Mouse (Mus musculus) CD4-positive naive resting alpha-beta T cell, adult 57 days (primary cell): ENCODE results near the gene Bloc1s2. TPM values are rescaled to one million over a fixed set of nuclear protein-coding genes. Genes with fewer than 3 reads are reported as not detected.

ENCODE experiments used
- total RNA-seq: library from RNA; stranded (reverse); gene quantifications from one replicate; pipeline ENCODE4 v1.2.4, GENCODE M21; 2023

The Bloc1s2 gene
- 64.1 TPM for total RNA-seq

DNA sequence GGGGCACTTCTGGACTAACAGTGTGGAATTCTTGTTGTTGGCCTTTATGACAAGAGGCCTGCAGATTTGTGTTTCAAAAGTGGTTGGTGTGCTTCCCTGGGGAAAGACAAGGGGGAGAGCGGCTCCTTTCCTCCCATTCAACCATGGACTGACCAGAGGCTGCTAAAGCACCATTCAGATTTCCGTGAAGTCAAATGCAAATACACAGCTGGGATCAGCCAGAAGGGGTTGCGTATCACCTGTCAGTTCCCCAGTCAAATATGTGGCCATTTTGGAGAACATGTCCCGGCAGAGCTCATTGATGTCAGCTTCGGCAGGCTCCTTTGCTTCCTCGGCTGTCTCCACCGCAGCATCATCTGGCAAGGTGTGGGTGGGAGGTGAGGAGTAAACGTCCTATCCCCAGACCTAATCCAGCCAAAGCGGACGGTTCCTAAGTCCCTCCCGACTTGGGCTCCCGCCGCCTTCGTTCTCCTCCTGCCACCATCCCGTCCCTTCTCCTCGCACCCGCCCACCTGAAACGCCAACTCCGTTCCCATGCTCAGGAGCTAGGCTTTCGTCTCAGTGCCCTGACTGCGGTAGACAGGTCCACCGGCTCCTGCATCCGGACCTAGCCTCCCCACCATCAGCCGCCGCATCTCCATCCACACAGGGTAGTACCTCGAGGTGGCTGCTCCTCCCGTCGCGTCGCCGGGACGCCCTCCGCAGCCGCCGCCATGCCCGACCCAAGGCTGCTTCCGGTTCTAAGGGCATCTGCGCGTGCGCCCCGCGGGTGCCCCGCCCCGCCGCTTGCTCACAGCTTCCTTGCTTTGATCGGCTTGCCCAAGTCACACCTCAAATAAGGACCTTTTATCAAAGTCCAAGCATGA lies at the start of gene Bloc1s2:
TSS of gene Bloc1s2 (minus strand) at position 745 of the 866 bp plus-strand sequence.

GRCm38 (mm10) chr19:44192342-44192741 lies 46.1 kb upstream of the Bloc1s2 start, which contains the start of gene Pkd2l1:
Pkd2l1 (minus strand) TSS chr19:44192442.

DNA sequence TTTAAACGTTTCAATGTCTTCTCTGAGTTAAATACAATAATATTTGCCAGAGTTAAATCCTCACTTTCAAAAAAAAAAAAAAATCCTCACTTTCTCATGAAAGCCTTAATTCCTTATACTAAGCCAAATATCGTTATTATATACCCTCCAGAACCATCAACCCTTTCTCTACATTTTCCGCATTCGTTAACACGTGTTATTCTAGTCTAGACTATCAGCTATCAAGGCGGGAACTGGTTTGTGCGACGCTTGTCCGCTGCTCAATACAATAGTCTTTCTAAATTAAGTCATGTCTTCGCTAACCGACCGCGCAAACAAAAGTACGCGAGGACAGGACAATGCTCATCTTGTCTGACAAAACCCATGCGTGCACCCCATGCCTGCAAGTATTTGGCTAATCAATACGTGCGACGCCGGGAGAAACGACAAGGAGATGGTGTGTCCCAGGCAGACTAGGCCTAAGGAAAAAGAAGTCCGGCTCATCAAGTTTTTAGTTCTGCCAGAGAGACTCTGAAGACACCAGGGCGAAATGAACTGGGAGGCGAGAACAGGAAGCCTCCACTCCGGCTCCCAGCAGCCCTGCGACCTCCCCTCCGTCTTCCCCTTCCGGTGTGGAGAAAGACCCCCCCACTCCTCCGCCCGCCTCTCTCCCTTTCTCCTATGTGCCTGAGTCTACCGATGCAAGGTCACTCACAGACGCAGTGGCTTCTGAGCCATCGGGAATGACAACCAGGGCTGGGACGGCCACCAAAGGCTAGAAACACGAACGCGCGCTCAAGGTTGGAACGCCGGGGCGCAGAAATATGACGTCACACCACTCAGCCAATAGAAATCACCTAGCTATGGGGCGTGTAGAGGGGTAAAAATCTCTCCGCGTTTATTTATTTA lies 10.9 kb downstream of the Bloc1s2 start, which contains the start of gene Cwf19l1:
TSS of gene Cwf19l1 (minus strand) at position 805 of the 888 bp plus-strand sequence.

DNA sequence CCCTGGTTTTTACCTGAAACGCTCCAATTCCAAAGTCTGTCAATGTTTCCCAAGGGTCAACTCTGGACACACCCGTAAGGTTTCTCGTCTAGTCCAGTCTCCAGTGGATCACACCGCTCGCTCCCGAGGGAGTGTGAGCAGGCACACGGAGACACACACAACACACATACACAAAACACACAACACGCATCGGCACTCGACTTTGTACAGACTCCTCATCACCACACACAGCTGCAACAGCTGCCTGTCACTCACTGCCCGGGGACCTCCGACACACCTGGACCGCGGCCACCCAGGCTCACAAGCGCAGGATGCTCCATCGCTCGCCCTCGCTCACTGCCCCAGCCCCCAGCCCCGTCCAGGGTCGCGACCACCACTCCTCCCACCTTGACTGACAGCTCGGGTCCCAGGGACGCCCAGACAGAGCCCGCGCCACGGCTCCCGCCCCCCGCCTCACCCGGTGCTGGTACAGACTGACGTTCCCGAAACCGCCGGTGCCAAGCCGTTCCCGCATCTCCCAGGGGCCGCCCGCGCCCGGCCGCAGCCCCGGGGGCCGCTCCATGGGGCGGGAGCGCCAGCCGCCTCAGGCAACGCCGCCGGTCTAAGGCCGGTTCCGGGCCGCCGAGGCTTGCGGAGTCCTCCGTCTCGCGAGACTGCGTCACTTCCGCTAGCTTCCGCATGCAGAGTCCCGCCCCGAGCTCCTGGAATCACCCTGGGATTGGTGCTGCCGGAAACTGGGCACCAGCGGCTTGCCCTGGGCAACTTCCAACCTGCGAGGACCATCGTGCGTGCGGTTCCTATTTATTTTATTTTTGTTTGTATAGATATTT lies 39.2 kb downstream of the Bloc1s2 start, which contains the start of gene Chuk:
TSS of gene Chuk (minus strand) at position 650 of the 830 bp plus-strand sequence.

Other genes starting within 250 kb of the Bloc1s2 start
- gene Dnmbp, start 206.3 kb downstream of the Bloc1s2 start, total RNA-seq: 11.1 TPM
- gene Cpn1, start 159.9 kb downstream of the Bloc1s2 start, total RNA-seq: not detected
- gene Cyp2c23, start 117.2 kb downstream of the Bloc1s2 start, total RNA-seq: not detected
- 6.3 TPM for gene Erlin1, start 76.7 kb downstream of the Bloc1s2 start, total RNA-seq
- 66.6 TPM for gene Chuk, start 39.0 kb downstream of the Bloc1s2 start, total RNA-seq
- 28.7 TPM for gene Cwf19l1, start 10.6 kb downstream of the Bloc1s2 start, total RNA-seq
- not detected for gene Pkd2l1, start 46.0 kb upstream of the Bloc1s2 start, total RNA-seq
- not detected for gene Scd3, start 56.8 kb upstream of the Bloc1s2 start, total RNA-seq
- 19.0 TPM for gene Scd2, start 147.2 kb upstream of the Bloc1s2 start, total RNA-seq
- 1.0 TPM for gene Scd4, start 186.6 kb upstream of the Bloc1s2 start, total RNA-seq